Mouse (Mus musculus) CH12F3 (cell line): ENCODE data around the gene Marc1.

Experiments used
- in situ Hi-C: fragments of 300-500 bp; cut with MboI; formaldehyde crosslinking; loops from 2 replicates; pipeline ENCODE4 v1.14.3; 2020; ENCODE audit warnings: low sequenced_read_pairs

Marc1 gene

DNA sequence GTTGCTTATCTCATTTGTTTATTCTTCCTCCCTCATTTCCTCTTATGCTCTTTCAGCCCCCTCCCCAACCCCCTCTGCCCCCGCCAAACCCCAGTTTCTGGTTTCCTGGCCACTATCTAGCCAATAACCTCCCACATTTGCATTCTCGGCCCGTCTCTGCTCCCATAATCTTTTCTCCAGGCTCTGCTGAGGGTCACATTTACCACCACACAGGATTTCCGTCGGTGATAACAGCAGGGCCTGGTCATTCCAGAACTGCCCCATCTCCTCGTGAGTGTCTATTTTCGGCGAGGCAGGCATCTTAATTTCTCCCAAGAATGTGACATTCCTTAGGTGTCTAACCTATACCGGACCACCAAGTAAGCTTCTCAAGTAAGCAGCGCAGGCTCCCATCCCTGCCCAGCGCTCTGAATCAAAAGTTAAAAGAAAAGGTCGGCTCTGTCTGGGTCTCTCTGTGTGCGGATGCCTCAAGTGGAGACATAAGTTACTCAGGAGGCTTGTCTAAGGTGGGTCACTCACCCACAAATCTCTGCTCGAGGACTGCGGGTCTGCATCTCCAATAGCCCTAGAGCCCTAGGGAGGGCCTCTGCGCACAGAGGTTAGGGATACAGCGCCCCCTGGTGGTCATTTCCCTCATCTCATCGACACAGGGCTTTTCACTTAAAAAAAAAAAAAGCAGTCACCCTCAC lies 39.8 kb downstream of the Marc1 start:
- in situ Hi-C loops = no loop called here

DNA sequence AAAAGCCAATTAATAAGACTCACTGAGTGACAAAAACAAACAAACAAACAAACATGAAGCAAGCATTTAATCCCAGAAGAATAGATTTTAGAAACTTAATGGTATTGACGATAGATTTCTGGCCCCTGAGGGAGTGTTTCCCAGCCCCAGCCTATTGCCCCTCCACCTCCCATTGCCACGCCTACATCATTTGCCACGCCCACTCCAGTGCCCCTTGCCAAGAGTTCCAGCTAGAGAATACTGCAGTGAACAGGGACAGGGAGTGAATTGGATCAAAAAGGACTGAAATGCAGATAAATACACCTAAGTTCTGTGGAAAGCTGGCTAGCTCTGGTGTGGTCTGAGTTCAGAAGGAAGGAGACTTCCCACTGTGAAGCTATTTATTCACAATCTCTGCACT lies 47.2 kb downstream of the Marc1 start:
- in situ Hi-C loops = no loop called here

DNA sequence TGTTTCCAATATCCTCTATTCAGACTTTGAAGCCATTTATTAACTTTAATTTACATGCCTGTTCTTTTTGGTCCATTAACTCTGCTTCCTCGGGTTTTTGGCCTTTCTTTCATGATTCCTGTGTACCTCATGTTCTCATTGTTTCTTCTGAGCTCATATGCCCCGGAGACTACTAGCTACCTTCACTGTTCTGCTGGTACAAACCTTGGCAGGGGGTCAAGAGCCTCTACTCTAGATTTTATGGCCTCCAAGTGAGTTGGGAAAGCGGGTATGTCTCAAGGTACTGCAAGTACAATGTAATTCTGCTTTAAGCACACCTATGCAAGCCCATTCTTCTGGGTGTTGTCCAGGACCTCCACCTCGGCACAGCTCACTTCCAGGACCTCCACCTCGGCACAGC lies 48.2 kb downstream of the Marc1 start:
- in situ Hi-C loops = no loop called here

GRCm38 (mm10) chr1:184761988-184762387 lies 49.1 kb downstream of the Marc1 start:
- in situ Hi-C loops = no loop called here

GRCm38 (mm10) chr1:184752671-184753070 lies 58.4 kb downstream of the Marc1 start:
- in situ Hi-C loops = no loop called here

- in situ Hi-C loops = no loop called here
Observed at GRCm38 (mm10) chr1:184750114-184750664, 60.9 kb downstream of the Marc1 start.

DNA sequence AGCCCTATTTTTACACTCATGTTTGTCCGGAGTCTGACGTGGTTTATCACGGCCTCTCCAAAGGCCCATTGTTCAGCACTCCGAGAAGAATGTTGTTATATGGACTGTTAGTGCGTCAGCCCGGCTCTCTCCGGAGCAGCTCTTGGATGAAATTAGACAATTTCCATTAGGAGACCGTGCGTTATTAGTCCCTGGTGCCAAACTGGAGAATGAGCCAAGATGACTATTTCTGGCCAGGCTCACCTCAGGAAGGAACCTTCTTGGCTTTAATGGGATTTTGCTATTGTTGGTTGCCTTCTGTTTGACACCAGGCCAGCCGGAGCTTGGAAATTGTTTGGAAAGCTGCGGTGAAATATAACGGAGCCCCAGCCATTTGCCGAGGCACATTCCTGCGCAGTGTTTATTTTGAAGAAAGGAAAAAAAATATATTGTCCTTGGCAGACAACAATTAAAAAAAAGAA lies 62.4 kb downstream of the Marc1 start:
- in situ Hi-C loops = loop anchor here (25.0 kb wide), 1 partner anchor 261 kb away; no protein-coding TSS in a partner anchor

DNA sequence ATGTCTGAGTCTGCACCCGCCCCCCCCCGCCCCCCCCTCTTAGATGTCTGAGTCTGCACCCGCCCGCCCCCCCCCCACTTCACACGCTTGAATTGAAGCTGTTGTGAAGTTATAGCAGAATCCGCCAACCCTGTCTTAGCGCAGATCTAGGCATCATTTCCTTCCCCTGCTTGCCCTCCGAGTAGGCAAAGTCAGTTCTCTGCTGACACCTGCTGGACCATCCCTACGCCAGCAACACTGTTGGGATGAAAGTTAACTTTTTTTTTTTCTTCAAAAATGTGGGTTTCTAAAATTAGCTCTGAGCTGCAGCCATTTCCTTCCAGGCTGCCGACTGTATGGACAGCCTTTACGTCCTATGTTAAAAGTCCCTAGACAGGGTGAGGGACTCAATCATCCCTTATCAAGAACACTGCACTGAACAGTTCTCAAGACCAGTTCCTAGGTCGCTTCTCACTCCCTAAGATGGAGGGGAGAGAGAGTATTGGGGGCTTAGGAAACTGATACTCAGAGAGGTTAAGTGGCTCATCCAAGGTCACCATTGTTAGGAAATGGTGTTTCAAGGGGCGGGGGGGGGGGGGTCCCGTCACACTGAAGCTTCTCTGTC lies 73.1 kb downstream of the Marc1 start:
- in situ Hi-C loops = loop anchor here (25.0 kb wide), 1 partner anchor 251 kb away; no protein-coding TSS in a partner anchor

GRCm38 (mm10) chr1:184737228-184737627 lies 73.9 kb downstream of the Marc1 start:
- in situ Hi-C loops = loop anchor here (25.0 kb wide), 1 partner anchor 250 kb away; no protein-coding TSS in a partner anchor
